Mouse (Mus musculus) liver, embryonic 14.5 days (tissue): ENCODE results near the gene Grap2. TPM values are rescaled to one million over a fixed set of nuclear protein-coding genes. Genes with fewer than 3 reads are reported as not detected.
A peak's percentile ranks its signal among the peaks of the same experiment; 100 is the strongest.

Experiments
- ATAC-seq: fragments of 200-750 bp; cut with Nextera tagmentation; 2 replicates; pipeline ENCODE4 v1.8.0; 2017; ENCODE audit warnings: moderate number of reproducible peaks, mild to moderate bottlenecking, moderate library complexity; ENCODE audit not compliant: insufficient read depth
- DNase-seq, 3 experiments: peaks; one replicate each; pipeline ENCODE4 v3.0.0-alpha.2; 2012 to 2013; ENCODE audit warnings: low read depth in 3 of 3, low spot score in 3 of 3
- H3K27ac ChIP-seq: fragments of 300-500 bp; sonication (generic); 2 replicates; pipeline ENCODE4 v1.5.1; 2014; ENCODE audit warnings: moderate library complexity, mild to moderate bottlenecking, control low read depth, inconsistent platforms
- H3K27me3 ChIP-seq: fragments of 300-500 bp; sonication (generic); 2 replicates; pipeline ENCODE4 v1.6.1; 2014; ENCODE audit warnings: mild to moderate bottlenecking, low read length, moderate library complexity; ENCODE audit not compliant: control insufficient read depth, insufficient read depth
- H3K36me3 ChIP-seq: fragments of 300-500 bp; sonication (generic); replicated peaks from 2 replicates; pipeline ENCODE4 v1.6.1; 2014; ENCODE audit warnings: low read depth; ENCODE audit not compliant: control insufficient read depth, insufficient read depth
- H3K4me1 ChIP-seq, 2 experiments: fragments of 200-500 bp in 1 of 2; fragments of 300-500 bp in 1 of 2; sonication (generic) in 1 of 2; replicated peaks; 2 replicates each; pipeline ENCODE4 v1.6.1; 2012 to 2014; ENCODE audit warnings: antibody characterized with exemption in 1 of 2, inconsistent platforms in 1 of 2, low read length in 1 of 2; ENCODE audit not compliant: control insufficient read depth in 2 of 2, insufficient read depth in 2 of 2
- H3K4me2 ChIP-seq: fragments of 300-500 bp; sonication (generic); 2 replicates; pipeline ENCODE4 v1.6.1; 2014; ENCODE audit warnings: low read depth, mild to moderate bottlenecking, control low read depth, moderate library complexity
- H3K4me3 ChIP-seq, 2 experiments: fragments of 200-500 bp in 1 of 2; fragments of 300-500 bp in 1 of 2; sonication (generic) in 1 of 2; 2 replicates each; pipeline ENCODE4 v1.5.1; 2012 to 2014; ENCODE audit warnings: low read depth in 2 of 2, low read length in 2 of 2, mild to moderate bottlenecking in 2 of 2, control low read depth in 1 of 2, inconsistent platforms in 1 of 2, moderate library complexity in 1 of 2; ENCODE audit not compliant: insufficient read depth in 1 of 2
- H3K9ac ChIP-seq: fragments of 300-500 bp; sonication (generic); replicated peaks from 2 replicates; pipeline ENCODE4 v1.6.1; 2014; ENCODE audit warnings: mild to moderate bottlenecking, control low read depth, moderate library complexity
- H3K9me3 ChIP-seq: fragments of 300-500 bp; sonication (generic); 2 replicates; pipeline ENCODE4 v1.6.1; 2016; ENCODE audit warnings: low read length, mixed read lengths; ENCODE audit not compliant: control insufficient read depth
- CTCF ChIP-seq: IDR thresholded peaks from 2 replicates; pipeline ENCODE4 v1.5.1; 2016; ENCODE audit warnings: antibody characterized with exemption, low read depth, control low read depth
- EP300 ChIP-seq: IDR thresholded peaks from 2 replicates; pipeline ENCODE4 v1.6.1; 2016; ENCODE audit warnings: antibody characterized with exemption, low read depth
- WGBS: fragments of 180-500 bp; shearing (Covaris S2); extraction: QIAGEN DNeasy Blood & Tissue Kit; methylation state at CpG from one replicate; pipeline ENCODE4 v1.1.7; 2014; ENCODE audit not compliant: insufficient replicate concordance; 5-methylcytosine and 5-hydroxymethylcytosine counted together
- polyA plus RNA-seq, 2 experiments: library from polyadenylated mRNA; depleted of rRNA in 1 of 2; stranded (reverse) in 1 of 2; unstranded in 1 of 2; fragments of >200 nt; fragmentation: Nextera tagmentation in 1 of 2; extraction: Ambion mirVana in 1 of 2; gene quantifications; 2 replicates each; pipeline versions ENCODE4 v1.2.1 to v1.2.3; 2012 to 2014

Gene Grap2
- polyA plus RNA-seq, 2 experiments: 8.7 to 21.8 TPM

- H3K9ac ChIP-seq: no peak overlapping the region
- ATAC-seq (no peak), DNase-seq (no peak)
- no peaks in the 10 kb centered on the region for H3K4me1 ChIP-seq
- no peak overlapping the region for H3K27ac ChIP-seq
- 58% methylated on average over 5 of the region's 5 CpGs for WGBS
- no peaks in the 10 kb centered on the region for H3K36me3 ChIP-seq
- no peaks in the 10 kb centered on the region for H3K9me3 ChIP-seq
- no peaks in the 10 kb centered on the region for H3K27me3 ChIP-seq
- no peak overlapping the region for H3K4me2 ChIP-seq
- TF ChIP-seq CTCF (no peak), EP300 (no peak)
- no peak overlapping the region for H3K4me3 ChIP-seq
Observed at GRCm38 (mm10) chr15:80590641-80591040, 18.2 kb downstream of the Grap2 start.

GRCm38 (mm10) chr15:80592737-80593136, 20.3 kb downstream of the Grap2 start:
- H3K4me2 ChIP-seq: no peak overlapping the region
- H3K4me1 ChIP-seq: no peaks in the 10 kb centered on the region
- 75% methylated on average over 6 of the region's 6 CpGs for WGBS
- TF ChIP-seq EP300 (no peak), CTCF (no peak)
- H3K27me3 ChIP-seq: peaks cover 2% of the 10 kb centered on the region; the same call in 1 of the 2 replicates
- no peaks in the 10 kb centered on the region for H3K9me3 ChIP-seq
- H3K4me3 ChIP-seq: no peak overlapping the region
- DNase-seq: no peak
- no peaks in the 10 kb centered on the region for H3K36me3 ChIP-seq
- H3K9ac ChIP-seq: no peak overlapping the region
- H3K27ac ChIP-seq: no peak overlapping the region
- no peak for ATAC-seq

- Histone ChIP-seq H3K9ac (no peak overlapping the region), H3K9me3 (no peaks in the 10 kb centered on the region), H3K4me1 (peaks cover 2 to 3% of the 10 kb centered on the region in 2 experiments), H3K27me3 (peaks cover 2% of the 10 kb centered on the region; the same call in 1 of the 2 replicates), H3K27ac (no peak overlapping the region), H3K36me3 (no peaks in the 10 kb centered on the region), H3K4me3 (no peak overlapping the region), H3K4me2 (no peak overlapping the region)
- no peak for ATAC-seq
- no peak for TF ChIP-seq CTCF
- DNase-seq: no peak
- WGBS: 38% methylated on average over 5 of the region's 5 CpGs
Observed at GRCm38 (mm10) chr15:80593877-80594276, 21.5 kb downstream of the Grap2 start.

DNA sequence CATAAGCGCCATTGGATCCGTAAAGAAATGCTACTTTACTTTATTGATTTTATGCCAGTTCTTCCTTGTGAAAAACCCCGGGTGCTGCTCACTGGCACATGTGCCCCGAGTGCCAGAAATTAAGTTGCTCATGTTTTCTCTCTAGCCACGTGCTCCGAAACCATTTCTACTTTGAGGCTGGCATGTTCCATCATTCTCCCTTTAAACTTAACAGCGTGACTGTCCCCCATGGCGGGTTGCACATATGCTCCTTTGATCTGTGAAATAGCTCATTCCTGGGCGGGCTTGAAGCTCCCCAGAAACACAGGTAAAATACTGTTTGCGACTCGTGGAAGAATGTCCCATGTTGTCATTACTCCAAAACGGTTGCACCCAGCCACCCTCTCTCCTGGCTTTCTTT, 26.4 kb downstream of the Grap2 start:
- Histone ChIP-seq H3K4me3 (no peak overlapping the region; a peak in 1 of 4 replicates), H3K27ac (no peak overlapping the region)
- TF ChIP-seq CTCF: no peak
- no peak for TF ChIP-seq EP300

DNA sequence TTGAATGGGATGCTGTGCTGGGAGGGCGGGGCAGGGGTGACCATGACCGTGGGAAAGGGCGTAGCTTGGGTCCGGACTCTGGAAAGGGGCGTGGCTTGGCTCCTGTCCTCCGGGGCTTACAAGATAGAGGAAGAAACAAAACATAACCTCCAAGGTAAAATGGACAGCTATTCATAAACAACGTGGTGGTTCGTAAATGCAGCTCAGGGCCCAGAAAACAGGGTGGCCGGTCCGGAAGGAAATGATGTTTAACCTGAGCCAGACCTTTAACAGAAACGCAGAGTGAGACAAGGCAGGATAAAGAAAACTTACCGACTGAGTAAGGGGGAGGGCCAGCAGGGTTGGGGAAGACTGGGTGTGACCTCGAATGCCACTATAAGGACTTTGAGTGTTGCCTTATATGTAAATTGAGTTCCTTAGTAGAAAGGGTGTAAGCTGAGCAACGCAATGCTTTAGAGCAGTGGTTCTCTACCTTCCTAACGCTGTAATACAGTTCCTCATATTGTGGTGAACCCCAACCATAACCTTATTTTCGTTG, 26.9 kb downstream of the Grap2 start:
- H3K4me2 ChIP-seq: peak overlapping the region; percentile 75
- TF ChIP-seq CTCF (no peak), EP300 (no peak)
- DNase-seq (peak; percentile 64 to 73 (median 70)), ATAC-seq (peak; percentile 89)
- no peaks in the 10 kb centered on the region for H3K36me3 ChIP-seq
- H3K9ac ChIP-seq: 0 out of 2 replicates have a peak overlapping the region, but pooled peaks have one; percentile 24
- H3K4me3 ChIP-seq: peak overlapping the region; percentile 42 to 56
- H3K27ac ChIP-seq: no peak overlapping the region
- WGBS: 14% methylated on average over 16 of the region's 16 CpGs
- peaks cover 11 to 15% of the 10 kb centered on the region in 2 experiments for H3K4me1 ChIP-seq
- H3K9me3 ChIP-seq: no peaks in the 10 kb centered on the region
- H3K27me3 ChIP-seq: peaks cover 2% of the 10 kb centered on the region; the same call in 1 of the 2 replicates

More for the DNA sequence above, 26.4 kb downstream of the Grap2 start:
- peaks cover 11 to 15% of the 10 kb centered on the region in 2 experiments for H3K4me1 ChIP-seq
- 64% methylated on average over 12 of the region's 12 CpGs for WGBS
- no peak for ATAC-seq
- peak overlapping the region; percentile 75 for H3K4me2 ChIP-seq
- H3K27me3 ChIP-seq: peaks cover 2% of the 10 kb centered on the region; the same call in 1 of the 2 replicates
- no peak for DNase-seq
- no peaks in the 10 kb centered on the region for H3K9me3 ChIP-seq
- H3K9ac ChIP-seq: no peak overlapping the region
- H3K36me3 ChIP-seq: no peaks in the 10 kb centered on the region
